Mouse (Mus musculus) cerebellum, adult 2 months (tissue): ENCODE data around the gene Hpd.

ENCODE experiments used
- CTCF ChIP-seq: fragments of 200-500 bp; IDR thresholded peaks from 2 replicates; pipeline ENCODE4 v1.5.1; 2011; ENCODE audit warnings: low read depth, mild to moderate bottlenecking, control low read depth, low read length, moderate library complexity, borderline replicate concordance; ENCODE audit not compliant: insufficient read depth
- POLR2A ChIP-seq: fragments of 200-500 bp; IDR thresholded peaks from 2 replicates; pipeline ENCODE4 v1.6.1; 2011; ENCODE audit warnings: low read length, control low read depth, borderline replicate concordance; ENCODE audit not compliant: insufficient read depth

- TF ChIP-seq CTCF = no peak
- no peak for TF ChIP-seq POLR2A
Measured at GRCm38 (mm10) chr5:123142161-123143157, 40.1 kb downstream of the Hpd start, which contains the start of gene Setd1b.
